Mouse (Mus musculus): ENCODE data around the gene Mfap1a. TPM values are rescaled to one million over a fixed set of nuclear protein-coding genes. Genes with fewer than 3 reads are reported as not detected.
"Not testable (repeated sequence)": the region's sequence is repeated elsewhere in the genome, so short reads cannot be mapped to it uniquely, and the experiment has no call there.

The Mfap1a gene
- total RNA-seq (2021) = 10 to 100 TPM; 14.5 to 15.4 TPM
- long read RNA-seq, experiment 1, full-length matches to known transcripts = 14 of 15 reads
- long read RNA-seq, experiment 1, partial matches to known transcripts = 0 of 15 reads
- long read RNA-seq, experiment 1, other reads (novel, unspliced or antisense) = 1 of 15 reads
- long read RNA-seq, experiment 2, full-length matches to known transcripts = 13 of 15 reads
- long read RNA-seq, experiment 2, partial matches to known transcripts = 1 of 15 reads
- long read RNA-seq, experiment 2, other reads (novel, unspliced or antisense) = 1 of 15 reads

- peak; percentile 80 for DNase-seq
- intact Hi-C loops (cut with DNase I; ENCODE audit: low total_unique reads) = not testable (repeated sequence)
Measured at GRCm38 (mm10) chr2:121505942-121506882, at the start of gene Mfap1a, which contains the start of gene Wdr76. Gene Mfap1a, minus strand, starts transcription at chr2:121506665. Gene Wdr76, plus strand, starts transcription at chr2:121506723.

GRCm38 (mm10) chr2:121551271-121551670, 44.8 kb upstream of the Mfap1a start:
- no peak for DNase-seq
- intact Hi-C loops (cut with DNase I; ENCODE audit: low total_unique reads) = no loop called here

- no peak for DNase-seq
- intact Hi-C loops (cut with DNase I; ENCODE audit: low total_unique reads) = no loop called here
Measured at GRCm38 (mm10) chr2:121549630-121550029, 43.2 kb upstream of the Mfap1a start.

GRCm38 (mm10) chr2:121544829-121545228, 38.4 kb upstream of the Mfap1a start:
- no peak for DNase-seq

GRCm38 (mm10) chr2:121525056-121525455, 18.6 kb upstream of the Mfap1a start:
- intact Hi-C loops (cut with DNase I; ENCODE audit: low total_unique reads) = no loop called here
- no peak for DNase-seq

More at GRCm38 (mm10) chr2:121544829-121545228, 38.4 kb upstream of the Mfap1a start:
- intact Hi-C loops (cut with DNase I; ENCODE audit: low total_unique reads) = no loop called here

GRCm38 (mm10) chr2:121522830-121523229, 16.4 kb upstream of the Mfap1a start:
- intact Hi-C loops (cut with DNase I; ENCODE audit: low total_unique reads); DNase-seq: not testable (repeated sequence)

- no peak for DNase-seq
- intact Hi-C loops (cut with DNase I; ENCODE audit: low total_unique reads) = no loop called here
Measured at GRCm38 (mm10) chr2:121522006-121522405, 15.5 kb upstream of the Mfap1a start.

- DNase-seq; intact Hi-C loops (cut with DNase I; ENCODE audit: low total_unique reads): not testable (repeated sequence)
Measured at GRCm38 (mm10) chr2:121518711-121519110, 12.2 kb upstream of the Mfap1a start.

- intact Hi-C loops (cut with DNase I; ENCODE audit: low total_unique reads) = no loop called here
- DNase-seq = no peak
Measured at GRCm38 (mm10) chr2:121518106-121518505, 11.6 kb upstream of the Mfap1a start.

GRCm38 (mm10) chr2:121514211-121514610, 7.7 kb upstream of the Mfap1a start:
- no peak for DNase-seq
- intact Hi-C loops (cut with DNase I; ENCODE audit: low total_unique reads) = no loop called here

GRCm38 (mm10) chr2:121512991-121513765, 6.7 kb upstream of the Mfap1a start:
- DNase-seq; intact Hi-C loops (cut with DNase I; ENCODE audit: low total_unique reads): not testable (repeated sequence)

- intact Hi-C loops (cut with DNase I; ENCODE audit: low total_unique reads) = no loop called here
- no peak for DNase-seq
Measured at GRCm38 (mm10) chr2:121511401-121511800, 4.9 kb upstream of the Mfap1a start.

- intact Hi-C loops (cut with DNase I; ENCODE audit: low total_unique reads) = no loop called here
- DNase-seq = peak; percentile 59
Measured at GRCm38 (mm10) chr2:121509584-121509983, 3.1 kb upstream of the Mfap1a start.

- DNase-seq = no peak
- intact Hi-C loops (cut with DNase I; ENCODE audit: low total_unique reads) = no loop called here
Measured at GRCm38 (mm10) chr2:121507951-121508330, 1.5 kb upstream of the Mfap1a start.

- DNase-seq = no peak
- intact Hi-C loops (cut with DNase I; ENCODE audit: low total_unique reads) = no loop called here
Measured at GRCm38 (mm10) chr2:121507173-121507950, 897 bp upstream of the Mfap1a start.

- intact Hi-C loops (cut with DNase I; ENCODE audit: low total_unique reads); DNase-seq: not testable (repeated sequence)
Measured at GRCm38 (mm10) chr2:121501550-121501949, 4.9 kb downstream of the Mfap1a start.

- DNase-seq; intact Hi-C loops (cut with DNase I; ENCODE audit: low total_unique reads): not testable (repeated sequence)
Measured at GRCm38 (mm10) chr2:121484403-121484802, 22.1 kb downstream of the Mfap1a start.

GRCm38 (mm10) chr2:121483576-121483975, 22.9 kb downstream of the Mfap1a start:
- intact Hi-C loops (cut with DNase I; ENCODE audit: low total_unique reads) = no loop called here

GRCm38 (mm10) chr2:121480916-121481315, 25.5 kb downstream of the Mfap1a start:
- DNase-seq; intact Hi-C loops (cut with DNase I; ENCODE audit: low total_unique reads): not testable (repeated sequence)

More at GRCm38 (mm10) chr2:121483576-121483975, 22.9 kb downstream of the Mfap1a start:
- no peak for DNase-seq

All from gastrocnemius, postnatal 14 days (tissue).